Comparison of ENCODE assay signal across 18 mouse cellular contexts in genomic region chr1:106678060-106678478, GRCm38 (mm10). TPM values are rescaled to one million over a fixed set of nuclear protein-coding genes. Genes with fewer than 3 reads are reported as not detected.
A peak's percentile ranks its signal among the peaks of the same experiment; 100 is the strongest.
DNase-seq lines count a peak whose midpoint lies in the region; ATAC-seq lines count a peak whose summit lies in the region.
"Had no signal": no experiment of that assay in that cellular context is flagged by ENCODE, and none has a peak within 500 bp of the region (broad histone marks: within the 10 kb centered on the region; RNA-seq: fewer than 3 reads in every experiment).

No protein-coding gene starts in this region.

- peak; percentile 74 for ATAC-seq in CD4-positive, CD25-positive, alpha-beta regulatory T cell, adult 4 months
- peak; percentile 60; the same call in 1 of the 2 replicates for ATAC-seq in common myeloid progenitor, adult 5-6 weeks (replicated peaks; ENCODE audit: low read depth, poor library complexity, severe bottlenecking)
- peak; percentile 94 for ATAC-seq in megakaryocyte, adult 5-6 weeks (ENCODE audit: poor library complexity, severe bottlenecking)
- ATAC-seq in megakaryocyte-erythroid progenitor cell, adult 5-6 weeks (replicated peaks; ENCODE audit: low FRiP score, low TSS enrichment, poor library complexity, severe bottlenecking): no peak
- ATAC-seq: forebrain, embryonic 16.5 days had no signal

- no peak for DNase-seq in Muller cell, postnatal 12 days (ENCODE audit: inconsistent ontology term)
- DNase-seq in embryo, embryonic 11 days: no peak
- no peak for DNase-seq in cerebellum, adult 9-11 months
- DNase-seq: adrenal gland, postnatal 10 days; B cell, adult 2 months; cerebellum, adult 11-12 months; cerebellum, adult 9-10 months; cerebellum, postnatal 36 days; gastrocnemius, postnatal 10 days; heart, adult 2 months; heart, postnatal 36 days; kidney, adult 11 months had no signal

RNA-seq across cellular contexts. Expression of gene Bcl2, which starts 36.0 kb away (rescaled TPM):
- polyA plus RNA-seq in CD4-positive, CD25-positive, alpha-beta regulatory T cell, adult 4 months (2017; shearing (Covaris generic)): 100 to 1,000 TPM; 167 to 170 TPM
- total RNA-seq in common myeloid progenitor, adult 5-6 weeks (2017): 59.3 and 66.0 TPM in 2 replicates
- 7.1 and 8.0 TPM in 2 replicates for total RNA-seq in megakaryocyte, adult 5-6 weeks (2015)
- 7.8 and 11.9 TPM in 2 replicates for total RNA-seq in megakaryocyte, adult 5-6 weeks (2017)
- total RNA-seq in megakaryocyte-erythroid progenitor cell, adult 5-6 weeks (2014; fragmentation: Nextera tagmentation): 4.8 and 15.0 TPM in 2 replicates
- total RNA-seq in megakaryocyte-erythroid progenitor cell, adult 5-6 weeks (2017): 12.1 and 14.5 TPM in 2 replicates
- polyA plus RNA-seq: erythroblast, embryonic 14.5 days had no signal
